Mouse (Mus musculus) G1E (cell line): ENCODE data around the gene Ext2. TPM values are rescaled to one million over a fixed set of nuclear protein-coding genes. Genes with fewer than 3 reads are reported as not detected.

ENCODE experiments used
- ATAC-seq: 2 replicates; pipeline ENCODE4 v1.8.0; 2016; ENCODE audit warnings: mild to moderate bottlenecking; ENCODE audit not compliant: insufficient number of reproducible peaks, poor library complexity, low FRiP score, severe bottlenecking; ENCODE audit errors: extremely low read depth
- DNase-seq: peaks from one replicate; pipeline ENCODE4 v3.0.0; 2012; ENCODE audit warnings: low spot score
- H3K27me3 ChIP-seq: 2 replicates; pipeline ENCODE4 v1.6.1; 2012; ENCODE audit warnings: mild to moderate bottlenecking, low read length, inconsistent platforms; ENCODE audit not compliant: insufficient read depth
- H3K36me3 ChIP-seq: replicated peaks from 2 replicates; pipeline ENCODE3; 2012; ENCODE audit warnings: mild to moderate bottlenecking, inconsistent platforms
- H3K4me1 ChIP-seq: 2 replicates; pipeline ENCODE4 v1.6.1; 2012; ENCODE audit warnings: low read depth, low read length, inconsistent platforms, mixed read lengths; ENCODE audit not compliant: insufficient read depth
- H3K4me3 ChIP-seq: 2 replicates; pipeline ENCODE4 v1.5.1; 2012; ENCODE audit warnings: low read depth, mild to moderate bottlenecking, inconsistent platforms, low read length, moderate library complexity, mixed read lengths
- H3K9me3 ChIP-seq: replicated peaks from 2 replicates; pipeline ENCODE4 v1.6.1; 2012; ENCODE audit warnings: inconsistent platforms
- CTCF ChIP-seq: IDR thresholded peaks from 2 replicates; pipeline ENCODE4 v1.5.1; 2012; ENCODE audit warnings: low read depth, low read length, inconsistent platforms, mixed read lengths
- GATA1 ChIP-seq: IDR thresholded peaks from 2 replicates; pipeline ENCODE4 v1.6.1; 2012; ENCODE audit warnings: borderline replicate concordance, low read length, inconsistent platforms, mixed read lengths
- GATA2 ChIP-seq: IDR thresholded peaks from 2 replicates; pipeline ENCODE4 v1.6.1; 2012; ENCODE audit warnings: low read depth, low read length, inconsistent platforms, borderline replicate concordance
- POLR2AphosphoS5 ChIP-seq: IDR thresholded peaks from 2 replicates; pipeline ENCODE4 v1.6.1; 2012; ENCODE audit warnings: low read depth, low read length, inconsistent platforms; ENCODE audit not compliant: insufficient replicate concordance
- TAL1 ChIP-seq: conservative IDR thresholded peaks from 2 replicates; pipeline ENCODE4 v1.6.1; 2012; ENCODE audit warnings: low read depth, low read length, inconsistent platforms, mixed read lengths
- polyA plus RNA-seq: library from polyadenylated mRNA; stranded (reverse); fragments of >175 nt; gene quantifications from 2 replicates; pipeline ENCODE4 v1.2.3, GENCODE M21; 2012
- total RNA-seq, 2 experiments: library from RNA; stranded (forward) in 1 of 2; stranded (reverse) in 1 of 2; fragments of 200-1000 nt in 1 of 2; fragments of >200 nt in 1 of 2; fragmentation: Nextera tagmentation in 1 of 2; gene quantifications; 2 replicates each; pipeline ENCODE4 v1.2.3; 2014 to 2017

Ext2 gene
- total and polyA plus RNA-seq, 3 experiments = 22.9 to 42.6 (median 25.0) TPM

DNA sequence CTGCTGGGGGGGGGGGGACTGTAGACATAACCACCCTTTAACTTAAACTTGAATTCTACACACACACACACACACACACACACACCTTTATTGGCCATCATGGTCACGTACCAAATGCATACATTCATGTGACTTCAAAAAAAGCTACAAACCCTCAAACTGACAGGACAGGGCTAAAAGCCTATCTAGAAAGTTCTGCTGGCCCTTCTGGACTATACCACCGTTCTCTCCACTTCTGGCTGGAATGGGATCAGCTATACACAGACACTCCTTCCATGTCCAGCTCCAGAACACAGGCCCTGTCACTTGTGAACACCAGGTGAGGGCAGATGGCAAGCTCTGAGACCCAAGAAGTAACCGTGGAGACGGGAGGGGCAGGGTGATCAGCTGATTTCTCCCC is 178.1 kb downstream of the Ext2 start:
- Histone ChIP-seq H3K27me3 (peaks cover 42% of the 10 kb centered on the region), H3K4me1 (no peaks in the 10 kb centered on the region), H3K9me3 (no peaks in the 10 kb centered on the region), H3K4me3 (no peak overlapping the region), H3K36me3 (no peaks in the 10 kb centered on the region)
- TF ChIP-seq TAL1 (no peak), POLR2AphosphoS5 (no peak), GATA1 (no peak), GATA2 (no peak), CTCF (no peak)
- ATAC-seq = no peak
- no peak for DNase-seq

DNA sequence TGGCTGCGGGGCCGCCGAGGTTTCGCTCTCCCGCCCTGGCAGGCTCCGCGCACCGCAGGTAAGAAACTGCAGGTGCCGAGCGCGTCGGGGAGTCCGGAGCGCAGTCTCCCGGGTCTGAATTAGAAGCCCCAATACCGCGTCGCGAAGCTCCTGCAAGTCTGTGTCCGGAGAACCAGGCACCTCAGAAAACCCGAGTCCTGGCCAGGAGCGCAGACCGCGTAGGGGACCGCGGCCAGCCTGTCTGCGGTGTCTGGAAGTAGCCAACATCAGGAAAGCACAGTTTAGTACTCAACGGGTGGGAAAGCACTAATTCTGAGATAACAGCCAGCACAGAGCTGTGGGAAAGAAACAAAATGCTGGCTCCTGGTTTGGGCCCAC is 179.0 kb downstream of the Ext2 start:
- H3K27me3 ChIP-seq = peaks cover 45% of the 10 kb centered on the region
- H3K4me3 ChIP-seq = no peak overlapping the region
- no peak for TF ChIP-seq CTCF
- TF ChIP-seq GATA1 = no peak
- TF ChIP-seq POLR2AphosphoS5 = no peak
- no peak for TF ChIP-seq TAL1
- TF ChIP-seq GATA2 = no peak
- no peaks in the 10 kb centered on the region for H3K9me3 ChIP-seq
- H3K36me3 ChIP-seq = no peaks in the 10 kb centered on the region
- no peak for DNase-seq
- no peak for ATAC-seq
- no peaks in the 10 kb centered on the region for H3K4me1 ChIP-seq

GRCm38 (mm10) chr2:93634609-93635008 is 187.8 kb downstream of the Ext2 start:
- Histone ChIP-seq H3K4me1 (no peaks in the 10 kb centered on the region), H3K27me3 (peaks cover 13% of the 10 kb centered on the region), H3K9me3 (no peaks in the 10 kb centered on the region), H3K4me3 (no peak overlapping the region), H3K36me3 (no peaks in the 10 kb centered on the region)
- TF ChIP-seq TAL1 (no peak), POLR2AphosphoS5 (no peak), CTCF (no peak), GATA2 (no peak), GATA1 (no peak)
- no peak for ATAC-seq
- DNase-seq = no peak

DNA sequence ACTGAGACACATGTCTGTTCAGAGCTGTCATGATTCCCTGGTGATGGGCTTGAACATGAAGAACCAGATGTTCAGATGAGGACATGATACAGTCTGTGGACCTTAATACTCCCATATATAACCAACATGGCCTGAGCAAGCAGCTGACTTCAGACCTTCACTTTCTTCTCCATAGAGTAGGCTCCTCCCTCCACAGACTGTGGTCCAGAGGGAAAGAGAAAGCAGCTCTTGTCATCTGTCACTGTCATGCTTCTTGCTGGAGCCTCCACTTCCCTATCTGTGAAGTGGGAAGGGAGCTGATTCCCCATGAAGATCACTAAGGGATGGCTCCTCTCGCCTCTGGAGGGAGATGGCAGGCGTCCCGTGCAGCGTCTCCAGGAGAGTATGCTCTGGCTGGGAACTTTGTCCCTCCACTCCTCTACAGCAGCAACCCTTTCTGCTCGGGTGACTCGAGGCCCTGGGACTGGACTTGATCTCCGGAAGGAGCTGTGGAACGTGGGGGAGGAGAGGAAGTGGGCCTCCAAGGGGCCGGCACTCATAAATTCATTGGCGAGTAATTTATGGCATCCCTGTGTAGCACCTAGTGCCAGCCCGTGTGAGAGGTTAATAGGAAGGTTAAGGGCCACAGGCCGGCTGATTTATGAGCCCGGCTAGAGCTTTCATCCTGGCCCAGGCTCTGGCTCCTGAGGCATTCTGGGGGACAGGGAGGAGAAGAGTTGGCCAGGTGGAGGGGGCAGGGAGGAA is 197.5 kb downstream of the Ext2 start:
- TF ChIP-seq TAL1 (no peak), GATA2 (no peak), CTCF (no peak), POLR2AphosphoS5 (no peak)
- peaks cover 8% of the 10 kb centered on the region; the same call in 1 of the 2 replicates for H3K27me3 ChIP-seq
- H3K4me3 ChIP-seq = no peak overlapping the region
- no peaks in the 10 kb centered on the region for H3K4me1 ChIP-seq
- ATAC-seq (no peak), DNase-seq (no peak)
- H3K36me3 ChIP-seq = no peaks in the 10 kb centered on the region
- no peaks in the 10 kb centered on the region for H3K9me3 ChIP-seq

GRCm38 (mm10) chr2:93619208-93619849 is 203.0 kb downstream of the Ext2 start:
- no peak for TF ChIP-seq TAL1
- no peak for TF ChIP-seq CTCF
- DNase-seq (no peak), ATAC-seq (no peak)
- Histone ChIP-seq H3K27me3 (peaks cover 6% of the 10 kb centered on the region; the same call in 1 of the 2 replicates), H3K9me3 (no peaks in the 10 kb centered on the region), H3K36me3 (no peaks in the 10 kb centered on the region), H3K4me1 (no peaks in the 10 kb centered on the region), H3K4me3 (no peak overlapping the region)

GRCm38 (mm10) chr2:93618447-93619199 is 203.7 kb downstream of the Ext2 start:
- H3K4me3 ChIP-seq = no peak overlapping the region
- TF ChIP-seq GATA2 (no peak), CTCF (no peak), POLR2AphosphoS5 (no peak), TAL1 (no peak), GATA1 (no peak)
- H3K36me3 ChIP-seq = no peaks in the 10 kb centered on the region
- ATAC-seq = no peak
- H3K9me3 ChIP-seq = no peaks in the 10 kb centered on the region
- DNase-seq = no peak
- no peaks in the 10 kb centered on the region for H3K4me1 ChIP-seq
- peaks cover 6% of the 10 kb centered on the region; the same call in 1 of the 2 replicates for H3K27me3 ChIP-seq
